Mouse (Mus musculus) ES-Bruce4 (cell line): ENCODE results near the gene Slc6a11.

Source experiments
- CTCF ChIP-seq: IDR thresholded peaks from one replicate; pipeline ENCODE4 v1.8.1; 2011; ENCODE audit warnings: low read depth, low read length
- EP300 ChIP-seq: IDR thresholded peaks from 2 replicates; pipeline ENCODE4 v1.6.1; 2011; ENCODE audit warnings: low read depth, low read length; ENCODE audit not compliant: insufficient read depth
- POLR2A ChIP-seq: IDR thresholded peaks from one replicate; pipeline ENCODE4 v1.8.1; 2011; ENCODE audit warnings: low read length; ENCODE audit not compliant: insufficient read depth

DNA sequence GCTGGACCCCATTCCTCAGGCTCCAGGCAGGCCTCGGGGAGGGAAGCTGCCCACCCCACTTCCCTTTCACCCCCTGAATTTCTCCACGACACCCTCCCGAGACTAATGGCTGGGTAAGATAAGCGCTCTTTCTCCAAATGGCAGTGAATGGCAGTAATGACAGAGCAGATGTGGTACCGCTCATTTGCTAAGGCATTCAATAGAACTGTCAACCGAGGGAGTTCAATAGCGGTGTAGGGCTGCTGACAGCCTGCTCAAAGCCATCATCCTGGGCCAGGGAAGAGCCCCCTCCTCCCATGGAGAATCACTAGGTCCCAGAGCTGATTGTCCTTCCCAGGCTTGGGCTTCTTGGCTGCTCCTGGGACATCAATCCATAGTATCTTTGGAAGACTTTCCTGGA is 158.1 kb downstream of the Slc6a11 start:
- TF ChIP-seq CTCF (no peak), POLR2A (no peak), EP300 (no peak)
